Mouse (Mus musculus): ENCODE measurements around the gene Sh3bgrl.
"Not testable (repeated sequence)": the region's sequence is repeated elsewhere in the genome, so short reads cannot be mapped to it uniquely, and the experiment has no call there.

DNA sequence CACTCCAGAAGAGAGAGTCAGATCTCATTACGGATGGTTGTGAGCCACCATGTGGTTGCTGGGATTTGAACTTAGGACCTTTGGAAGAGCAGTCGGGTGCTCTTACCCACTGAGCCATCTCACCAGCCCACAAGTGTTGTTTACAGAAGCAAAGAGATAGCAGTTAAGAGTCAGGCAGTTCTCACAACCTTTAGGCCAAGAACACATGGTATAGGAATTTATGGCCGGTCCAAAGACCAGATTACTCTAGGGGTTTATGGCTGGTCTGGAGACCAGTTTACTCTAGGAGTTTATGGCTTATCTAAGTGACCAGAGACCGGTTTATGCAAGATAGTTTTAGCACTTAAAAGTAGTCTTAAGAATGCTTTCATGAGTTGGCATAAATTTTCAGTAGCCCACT is 15.8 kb upstream of the Sh3bgrl start:
- TF ChIP-seq CTCF, EP300 (IDR thresholded peaks at IDR 0.05; ENCODE audit: low read depth): not testable (repeated sequence)
